Mouse (Mus musculus): ENCODE results near the gene Large2. TPM values are rescaled to one million over a fixed set of nuclear protein-coding genes. Genes with fewer than 3 reads are reported as not detected.

Gene Large2
- polyA plus RNA-seq, 2 experiments from 2014 or later, result not detected

GRCm38 (mm10) chr2:92371971-92372690 is 2.5 kb downstream of the Large2 start:
- no peak for ATAC-seq

GRCm38 (mm10) chr2:92370821-92371805 is 3.6 kb downstream of the Large2 start:
- no peak for ATAC-seq

GRCm38 (mm10) chr2:92370375-92370774 is 4.3 kb downstream of the Large2 start:
- no peak for ATAC-seq

GRCm38 (mm10) chr2:92367383-92368029 is 7.2 kb downstream of the Large2 start:
- ATAC-seq, result no peak

- ATAC-seq, result no peak
Measured at GRCm38 (mm10) chr2:92365568-92365967, 9.1 kb downstream of the Large2 start.

- no peak for ATAC-seq
Measured at GRCm38 (mm10) chr2:92364086-92364485, 10.6 kb downstream of the Large2 start.

- ATAC-seq, result no peak
Measured at GRCm38 (mm10) chr2:92362571-92363228, 12.0 kb downstream of the Large2 start.

GRCm38 (mm10) chr2:92361795-92362194 is 12.9 kb downstream of the Large2 start:
- no peak for ATAC-seq

GRCm38 (mm10) chr2:92360893-92361292 is 13.8 kb downstream of the Large2 start:
- ATAC-seq, result no peak

- no peak for ATAC-seq
Measured at GRCm38 (mm10) chr2:92360186-92360823, 14.4 kb downstream of the Large2 start.

- no peak for ATAC-seq
Measured at GRCm38 (mm10) chr2:92359301-92359700, 15.4 kb downstream of the Large2 start.

GRCm38 (mm10) chr2:92354224-92354623 is 20.4 kb downstream of the Large2 start:
- no peak for ATAC-seq

GRCm38 (mm10) chr2:92353402-92353801 is 21.3 kb downstream of the Large2 start:
- no peak for ATAC-seq

GRCm38 (mm10) chr2:92350686-92351085 is 24.0 kb downstream of the Large2 start:
- no peak for ATAC-seq

GRCm38 (mm10) chr2:92349589-92350425 is 24.9 kb downstream of the Large2 start:
- no peak for ATAC-seq

GRCm38 (mm10) chr2:92347191-92347590 is 27.5 kb downstream of the Large2 start:
- no peak for ATAC-seq

GRCm38 (mm10) chr2:92342418-92342817 is 32.3 kb downstream of the Large2 start:
- no peak for ATAC-seq

GRCm38 (mm10) chr2:92331871-92332270 is 42.8 kb downstream of the Large2 start:
- ATAC-seq, result no peak

- ATAC-seq, result no peak
Measured at GRCm38 (mm10) chr2:92331410-92331809, 43.3 kb downstream of the Large2 start.

- ATAC-seq, result no peak
Measured at GRCm38 (mm10) chr2:92330840-92331239, 43.8 kb downstream of the Large2 start.

- no peak for ATAC-seq
Measured at GRCm38 (mm10) chr2:92328206-92328605, 46.5 kb downstream of the Large2 start.
